In genomic region chr4:97419845-97420244, GRCm38 (mm10) we compare ENCODE assay signal across 34 mouse cellular contexts.
"Had no signal": no experiment of that assay in that cellular context is flagged by ENCODE, and none has a peak within 500 bp of the region (broad histone marks: within the 10 kb centered on the region; RNA-seq: fewer than 3 reads in every experiment).

No protein-coding gene starts in this region.

- ATAC-seq: hindbrain, embryonic 16.5 days; hindbrain, postnatal 0 days; inflammation-experienced regulatory T-cells, adult 6 months; intestine, embryonic 15.5 days; intestine, embryonic 16.5 days; intestine, postnatal 0 days had no signal

- H3K27me3 ChIP-seq: heart, embryonic 12.5 days; heart, embryonic 13.5 days; heart, embryonic 15.5 days; hindbrain, embryonic 12.5 days; hindbrain, embryonic 13.5 days; intestine, embryonic 15.5 days; kidney, embryonic 15.5 days had no signal

- H3K4me1 ChIP-seq: heart, embryonic 10.5 days; heart, embryonic 12.5 days; heart, embryonic 13.5 days; heart, embryonic 15.5 days; intestine, embryonic 15.5 days; kidney, embryonic 15.5 days had no signal

- H3K36me3 ChIP-seq: heart, embryonic 10.5 days; heart, embryonic 12.5 days; heart, embryonic 13.5 days; heart, embryonic 15.5 days; hindbrain, embryonic 10.5 days; hindbrain, embryonic 12.5 days; hindbrain, embryonic 13.5 days; intestine, embryonic 15.5 days; kidney, embryonic 15.5 days had no signal

- H3K27ac ChIP-seq: heart, embryonic 10.5 days; heart, embryonic 13.5 days; heart, embryonic 15.5 days; hindbrain, embryonic 12.5 days; hindbrain, embryonic 13.5 days; hindbrain, postnatal 0 days; intestine, embryonic 15.5 days; kidney, embryonic 15.5 days; kidney, postnatal 0 days; layer of hippocampus, adult 2 months; left cerebral cortex, adult 2 months had no signal

- H3K9me3 ChIP-seq: heart, embryonic 10.5 days; heart, embryonic 12.5 days; heart, embryonic 13.5 days; heart, embryonic 15.5 days; hindbrain, embryonic 10.5 days; hindbrain, embryonic 12.5 days; hindbrain, embryonic 13.5 days; intestine, embryonic 15.5 days; kidney, embryonic 15.5 days had no signal

- H3K9ac ChIP-seq: heart, embryonic 12.5 days; heart, embryonic 13.5 days; heart, embryonic 15.5 days; hindbrain, embryonic 12.5 days; hindbrain, embryonic 13.5 days; intestine, embryonic 15.5 days; kidney, embryonic 15.5 days had no signal

- H3K4me2 ChIP-seq: heart, embryonic 11.5 days; heart, embryonic 12.5 days; heart, embryonic 13.5 days; heart, embryonic 15.5 days; hindbrain, embryonic 12.5 days; hindbrain, embryonic 13.5 days; intestine, embryonic 15.5 days; kidney, embryonic 15.5 days had no signal

- DNase-seq: heart, postnatal 10 days; heart, postnatal 14 days; heart, postnatal 36 days; heart, postnatal 4 days; kidney, adult 11 months; kidney, adult 18-20 months; kidney, adult 2 months; kidney, adult 8-10 months; kidney, adult 9 months; kidney, postnatal 10 days; kidney, postnatal 14 days; kidney, postnatal 25 days; kidney, postnatal 36 days; kidney, postnatal 4 days; layer of hippocampus, adult 9-11 months; layer of hippocampus, postnatal 36 days had no signal

- H3K4me3 ChIP-seq: heart, embryonic 10.5 days; heart, embryonic 12.5 days; heart, embryonic 13.5 days; heart, embryonic 15.5 days; hindbrain, embryonic 10.5 days; hindbrain, embryonic 12.5 days; hindbrain, embryonic 13.5 days; intestine, embryonic 15.5 days; kidney, embryonic 15.5 days; layer of hippocampus, adult 2 months; left cerebral cortex, adult 2 months had no signal
